Mouse (Mus musculus) stomach, embryonic 15.5 days (tissue): Measurements from ENCODE around the gene Polr3c. TPM values are rescaled to one million over a fixed set of nuclear protein-coding genes. Genes with fewer than 3 reads are reported as not detected.
A peak's percentile ranks its signal among the peaks of the same experiment; 100 is the strongest.
"Not testable (repeated sequence)": the region's sequence is repeated elsewhere in the genome, so short reads cannot be mapped to it uniquely, and the experiment has no call there.

Experiments
- ATAC-seq: fragments of 200-750 bp; cut with Nextera tagmentation; 2 replicates; pipeline ENCODE4 v1.8.0; 2017; ENCODE audit warnings: low read depth, moderate number of reproducible peaks, moderate TSS enrichment; ENCODE audit not compliant: insufficient read depth, low FRiP score
- H3K27ac ChIP-seq: fragments of 300-500 bp; sonication (generic); 2 replicates; pipeline ENCODE4 v1.5.1; 2015; ENCODE audit warnings: mild to moderate bottlenecking, inconsistent platforms
- H3K27me3 ChIP-seq: fragments of 300-500 bp; sonication (generic); replicated peaks from 2 replicates; pipeline ENCODE4 v1.6.1; 2015; ENCODE audit warnings: inconsistent platforms
- H3K36me3 ChIP-seq: fragments of 300-500 bp; sonication (generic); 2 replicates; pipeline ENCODE4 v1.6.1; 2015; ENCODE audit warnings: inconsistent platforms
- H3K4me1 ChIP-seq: fragments of 300-500 bp; sonication (generic); 2 replicates; pipeline ENCODE4 v1.6.1; 2015; ENCODE audit warnings: inconsistent platforms
- H3K4me2 ChIP-seq: fragments of 300-500 bp; sonication (generic); 2 replicates; pipeline ENCODE4 v1.6.1; 2015; ENCODE audit warnings: mild to moderate bottlenecking, inconsistent platforms
- H3K4me3 ChIP-seq: fragments of 300-500 bp; sonication (generic); replicated peaks from 2 replicates; pipeline ENCODE4 v1.5.1; 2015; ENCODE audit warnings: inconsistent platforms
- H3K9ac ChIP-seq: fragments of 300-500 bp; sonication (generic); 2 replicates; pipeline ENCODE4 v1.6.1; 2015; ENCODE audit warnings: inconsistent platforms
- H3K9me3 ChIP-seq: fragments of 300-500 bp; sonication (generic); 2 replicates; pipeline ENCODE4 v1.6.1; 2016; ENCODE audit warnings: inconsistent platforms
- WGBS: fragments of 180-500 bp; shearing (Covaris S2); methylation state at CpG from one replicate; pipeline ENCODE4 v1.1.7; 2015; 5-methylcytosine and 5-hydroxymethylcytosine counted together
- polyA plus RNA-seq: library from polyadenylated mRNA; unstranded; fragments of >200 nt; fragmentation: Nextera tagmentation; extraction: Ambion mirVana; gene quantifications from 2 replicates; pipeline ENCODE4 v1.2.1, GENCODE M21; 2015

The Polr3c gene
- polyA plus RNA-seq = 31.8 and 35.2 TPM in 2 replicates

- H3K4me2 ChIP-seq = peak within 1 kb of the TSS; percentile 62
- no peaks in the 10 kb centered on the region for H3K27me3 ChIP-seq
- peak; percentile 98 for ATAC-seq
- H3K36me3 ChIP-seq = peaks cover 12% of the 10 kb centered on the region; the same call in 1 of the 2 replicates
- H3K9ac ChIP-seq = peak within 1 kb of the TSS; percentile 73
- WGBS = under 1% methylated on average over 52 of the region's 52 CpGs
- peak within 1 kb of the TSS; percentile 77 for H3K27ac ChIP-seq
- H3K9me3 ChIP-seq = no peaks in the 10 kb centered on the region
- H3K4me3 ChIP-seq = peak within 1 kb of the TSS; percentile 81
- H3K4me1 ChIP-seq = peaks cover 7% of the 10 kb centered on the region
These were observed at the start of gene Polr3c, which contains the start of gene Rnf115 for GRCm38 (mm10) chr3:96727343-96727827. Gene Polr3c (minus strand): TSS chr3:96727628. Gene Rnf115 (plus strand): TSS chr3:96727664.

GRCm38 (mm10) chr3:96777120-96777519, 49.7 kb upstream of the Polr3c start:
- Histone ChIP-seq H3K27me3 (no peaks in the 10 kb centered on the region), H3K4me3 (no peak overlapping the region), H3K27ac (no peak overlapping the region), H3K36me3 (no peaks in the 10 kb centered on the region), H3K4me1 (no peaks in the 10 kb centered on the region), H3K4me2 (no peak overlapping the region), H3K9ac (no peak overlapping the region), H3K9me3 (no peaks in the 10 kb centered on the region)
- ATAC-seq = peak; percentile 63; the same call in 1 of the 2 replicates
- WGBS = 52% methylated on average over 3 of the region's 3 CpGs

DNA sequence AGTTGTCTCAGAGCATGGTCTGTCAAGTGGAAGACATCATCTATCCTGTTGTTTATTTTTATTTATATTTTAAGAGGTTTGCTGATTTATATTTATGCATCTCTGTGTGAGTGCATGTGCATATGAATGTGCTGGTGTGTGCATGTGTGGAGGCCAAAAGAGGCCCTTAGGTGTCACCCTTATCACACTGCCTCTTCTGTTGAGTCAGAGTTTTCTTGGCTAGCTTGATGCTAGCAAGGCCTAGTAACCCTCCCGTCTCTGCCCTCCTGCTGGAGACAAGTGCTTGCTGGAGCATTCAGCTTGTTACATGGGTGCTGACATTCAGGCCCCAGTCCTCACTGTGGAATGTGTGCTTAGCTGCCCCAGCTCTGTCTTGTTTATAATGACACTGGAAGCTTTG, 45.5 kb upstream of the Polr3c start:
- H3K36me3 ChIP-seq = no peaks in the 10 kb centered on the region
- H3K9ac ChIP-seq = no peak overlapping the region
- H3K27ac ChIP-seq = no peak overlapping the region
- H3K4me3 ChIP-seq = no peak overlapping the region
- H3K9me3 ChIP-seq = no peaks in the 10 kb centered on the region
- 34% methylated on average over 1 of the region's 1 CpGs for WGBS
- no peak for ATAC-seq
- no peak overlapping the region for H3K4me2 ChIP-seq
- H3K4me1 ChIP-seq = no peaks in the 10 kb centered on the region
- no peaks in the 10 kb centered on the region for H3K27me3 ChIP-seq

GRCm38 (mm10) chr3:96769971-96770370, 42.5 kb upstream of the Polr3c start:
- Histone ChIP-seq H3K4me3 (no peak overlapping the region), H3K4me1 (no peaks in the 10 kb centered on the region), H3K4me2 (no peak overlapping the region), H3K36me3 (no peaks in the 10 kb centered on the region), H3K27me3 (no peaks in the 10 kb centered on the region), H3K27ac (no peak overlapping the region), H3K9ac (no peak overlapping the region), H3K9me3 (no peaks in the 10 kb centered on the region)
- 82% methylated on average over 5 of the region's 5 CpGs for WGBS
- no peak for ATAC-seq

GRCm38 (mm10) chr3:96764528-96764927, 37.1 kb upstream of the Polr3c start:
- Histone ChIP-seq H3K36me3 (no peaks in the 10 kb centered on the region), H3K27ac (no peak overlapping the region), H3K27me3 (no peaks in the 10 kb centered on the region), H3K4me3 (no peak overlapping the region), H3K9ac (no peak overlapping the region), H3K4me2 (no peak overlapping the region), H3K4me1 (no peaks in the 10 kb centered on the region), H3K9me3 (no peaks in the 10 kb centered on the region)
- WGBS = 76% methylated on average over 1 of the region's 1 CpGs
- no peak for ATAC-seq

DNA sequence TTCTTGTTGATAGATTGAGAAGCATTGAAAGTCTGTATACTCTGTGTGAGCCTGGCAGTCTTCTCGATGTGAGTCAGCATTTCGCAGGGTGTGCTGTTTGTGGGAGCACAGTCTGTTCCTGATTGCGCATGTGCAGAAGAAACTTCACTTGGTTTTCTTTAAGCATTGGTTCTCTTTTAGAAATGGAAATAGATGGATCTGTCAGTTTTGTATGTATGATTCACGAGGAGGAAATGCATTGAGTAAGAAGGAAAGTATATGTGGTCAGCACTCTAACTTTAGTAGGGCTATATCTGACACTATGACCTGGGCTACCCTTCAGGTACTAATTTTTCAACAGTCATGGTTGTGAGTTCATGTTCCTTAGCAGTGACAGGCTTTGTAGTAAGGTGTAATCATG, 32.3 kb upstream of the Polr3c start:
- 83% methylated on average over 4 of the region's 4 CpGs for WGBS

DNA sequence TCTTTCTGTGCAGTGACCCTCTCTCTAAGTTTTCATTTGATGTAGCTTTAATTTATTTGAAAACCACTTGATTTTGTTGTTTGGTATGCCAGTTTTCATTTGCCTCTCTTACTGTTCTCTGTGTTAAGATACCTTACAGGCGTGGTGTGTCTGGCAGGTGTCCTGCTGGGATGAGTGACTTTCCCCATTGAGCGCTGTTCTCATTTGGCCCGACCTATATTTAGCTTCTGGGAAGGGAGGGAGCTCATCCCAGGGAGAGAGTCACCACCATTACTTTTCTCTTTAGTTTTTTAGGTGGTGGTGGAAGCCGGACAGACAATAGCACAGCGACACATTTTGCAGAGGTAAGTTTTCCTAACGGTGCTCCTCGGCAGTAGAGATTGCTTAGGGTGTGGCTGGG, 30.3 kb upstream of the Polr3c start:
- Histone ChIP-seq H3K9ac (no peak overlapping the region), H3K4me1 (no peaks in the 10 kb centered on the region), H3K36me3 (no peaks in the 10 kb centered on the region), H3K4me2 (no peak overlapping the region), H3K27me3 (no peaks in the 10 kb centered on the region), H3K27ac (no peak overlapping the region), H3K4me3 (no peak overlapping the region), H3K9me3 (no peaks in the 10 kb centered on the region)
- WGBS = 62% methylated on average over 7 of the region's 7 CpGs
- no peak for ATAC-seq

More for the DNA sequence above, 32.3 kb upstream of the Polr3c start:
- Histone ChIP-seq H3K4me2 (no peak overlapping the region), H3K27me3 (no peaks in the 10 kb centered on the region), H3K9ac (no peak overlapping the region), H3K4me1 (no peaks in the 10 kb centered on the region), H3K4me3 (no peak overlapping the region), H3K36me3 (no peaks in the 10 kb centered on the region), H3K9me3 (no peaks in the 10 kb centered on the region), H3K27ac (no peak overlapping the region)
- ATAC-seq = no peak

DNA sequence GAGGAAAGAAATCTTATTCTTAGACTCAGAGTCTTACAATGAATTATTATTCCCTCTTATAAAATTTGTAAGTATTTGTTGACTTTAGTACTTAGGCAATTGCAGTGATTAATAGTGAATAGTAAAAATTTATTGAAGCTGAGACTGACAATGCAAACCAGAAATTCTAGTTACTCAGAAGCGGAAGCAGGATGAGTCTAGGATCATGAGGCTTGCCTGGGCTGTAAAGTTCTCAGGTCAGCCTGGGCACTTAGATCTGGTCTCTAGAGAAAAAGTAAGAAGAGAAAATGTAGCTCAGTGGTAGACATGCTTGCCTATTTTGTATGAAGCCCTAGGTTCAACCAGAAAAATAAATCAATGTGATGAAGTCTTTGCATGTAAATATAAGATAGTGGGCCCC, 28.5 kb upstream of the Polr3c start:
- no peak for ATAC-seq

GRCm38 (mm10) chr3:96746829-96747228, 19.4 kb upstream of the Polr3c start:
- Histone ChIP-seq H3K9ac (no peak overlapping the region), H3K27ac (no peak overlapping the region), H3K36me3 (no peaks in the 10 kb centered on the region), H3K9me3 (no peaks in the 10 kb centered on the region), H3K4me3 (no peak overlapping the region), H3K27me3 (no peaks in the 10 kb centered on the region), H3K4me1 (no peaks in the 10 kb centered on the region), H3K4me2 (no peak overlapping the region)
- ATAC-seq = no peak
- WGBS = 53% methylated on average over 1 of the region's 1 CpGs

More for the DNA sequence above, 28.5 kb upstream of the Polr3c start:
- Histone ChIP-seq H3K4me2 (no peak overlapping the region), H3K9ac (no peak overlapping the region), H3K4me3 (no peak overlapping the region), H3K27me3 (no peaks in the 10 kb centered on the region), H3K36me3 (no peaks in the 10 kb centered on the region), H3K4me1 (no peaks in the 10 kb centered on the region), H3K9me3 (no peaks in the 10 kb centered on the region), H3K27ac (no peak overlapping the region)
- WGBS = 83% methylated on average over 1 of the region's 1 CpGs

DNA sequence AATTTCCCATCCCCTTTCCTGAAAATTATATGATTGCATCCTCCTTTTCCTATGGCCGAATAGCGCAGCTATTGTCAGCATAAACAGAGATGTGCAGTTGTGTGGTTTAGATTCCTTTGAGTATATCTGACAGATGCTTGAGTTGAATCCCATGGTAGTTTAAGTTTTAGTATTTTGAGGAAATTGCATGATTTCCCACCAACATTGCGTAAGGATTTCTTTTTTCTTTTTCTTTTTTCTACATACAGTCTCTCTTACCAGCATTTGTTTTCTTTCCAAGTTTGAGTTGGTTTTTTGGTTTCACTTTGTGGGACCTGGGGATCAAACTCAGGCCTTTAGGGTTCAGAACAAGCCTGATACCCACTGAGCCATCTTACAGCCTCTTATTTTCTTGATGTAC, 16.9 kb upstream of the Polr3c start:
- Histone ChIP-seq H3K9ac (no peak overlapping the region), H3K27me3 (no peaks in the 10 kb centered on the region), H3K4me2 (no peak overlapping the region), H3K36me3 (no peaks in the 10 kb centered on the region), H3K27ac (no peak overlapping the region), H3K4me3 (no peak overlapping the region), H3K9me3 (no peaks in the 10 kb centered on the region), H3K4me1 (no peaks in the 10 kb centered on the region)
- ATAC-seq = no peak
- 89% methylated on average over 3 of the region's 3 CpGs for WGBS

GRCm38 (mm10) chr3:96740279-96740678, 12.9 kb upstream of the Polr3c start:
- not testable (repeated sequence) for H3K27me3 ChIP-seq, H3K4me1 ChIP-seq, H3K27ac ChIP-seq, H3K9me3 ChIP-seq, ATAC-seq, H3K4me3 ChIP-seq, H3K4me2 ChIP-seq, H3K9ac ChIP-seq, H3K36me3 ChIP-seq

DNA sequence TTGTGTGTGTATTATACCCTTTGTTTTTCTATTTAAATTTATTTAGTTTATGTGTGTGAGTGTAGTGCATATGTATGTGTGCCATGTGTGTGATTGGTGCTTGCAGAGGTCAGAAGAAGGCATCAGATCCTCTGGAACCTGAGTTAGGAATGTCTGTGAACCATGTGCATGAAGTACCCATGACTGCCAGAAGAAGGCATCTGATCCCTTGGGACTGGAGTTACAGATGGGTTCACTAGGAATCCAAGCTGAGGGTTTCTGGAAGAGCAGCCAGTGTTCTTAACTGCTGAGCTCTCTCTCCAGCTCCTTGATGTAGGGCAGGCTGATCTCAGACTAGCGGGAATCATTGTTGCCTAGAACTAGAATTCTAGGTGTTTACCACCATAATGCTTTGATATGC, 10.6 kb upstream of the Polr3c start:
- H3K4me2 ChIP-seq = no peak overlapping the region
- no peak overlapping the region for H3K9ac ChIP-seq
- H3K36me3 ChIP-seq = no peaks in the 10 kb centered on the region
- H3K4me3 ChIP-seq = no peak overlapping the region
- H3K9me3 ChIP-seq = no peaks in the 10 kb centered on the region
- 78% methylated on average over 1 of the region's 1 CpGs for WGBS
- ATAC-seq = no peak
- H3K27me3 ChIP-seq = no peaks in the 10 kb centered on the region
- no peak overlapping the region for H3K27ac ChIP-seq
- no peaks in the 10 kb centered on the region for H3K4me1 ChIP-seq
